Mouse (Mus musculus) stomach, postnatal 0 days (tissue): Measurements from ENCODE around the gene Scaper. TPM values are rescaled to one million over a fixed set of nuclear protein-coding genes. Genes with fewer than 3 reads are reported as not detected.
A peak's percentile ranks its signal among the peaks of the same experiment; 100 is the strongest.

ENCODE experiments used
- ATAC-seq: fragments of 200-750 bp; cut with Nextera tagmentation; 2 replicates; pipeline ENCODE4 v1.8.0; 2017; ENCODE audit not compliant: low FRiP score, low TSS enrichment
- DNase-seq: peaks from one replicate; pipeline ENCODE4 v3.0.0-alpha.2; 2016; ENCODE audit warnings: low spot score
- H3K27ac ChIP-seq: fragments of 300-500 bp; sonication (generic); replicated peaks from 2 replicates; pipeline ENCODE4 v1.5.1; 2014; ENCODE audit warnings: mild to moderate bottlenecking, control low read depth
- H3K27me3 ChIP-seq: fragments of 300-500 bp; sonication (generic); 2 replicates; pipeline ENCODE4 v1.6.1; 2014; ENCODE audit warnings: low read length; ENCODE audit not compliant: control insufficient read depth, insufficient read depth
- H3K36me3 ChIP-seq: fragments of 300-500 bp; sonication (generic); 2 replicates; pipeline ENCODE4 v1.6.1; 2014; ENCODE audit warnings: low read length, mixed read lengths; ENCODE audit not compliant: control insufficient read depth, insufficient read depth
- H3K4me1 ChIP-seq: fragments of 300-500 bp; sonication (generic); replicated peaks from 2 replicates; pipeline ENCODE4 v1.6.1; 2014; ENCODE audit warnings: antibody characterized with exemption; ENCODE audit not compliant: control insufficient read depth, insufficient read depth
- H3K4me2 ChIP-seq: fragments of 300-500 bp; sonication (generic); replicated peaks from 2 replicates; pipeline ENCODE4 v1.6.1; 2014; ENCODE audit warnings: low read depth, mild to moderate bottlenecking, control low read depth, moderate library complexity
- H3K4me3 ChIP-seq: fragments of 300-500 bp; sonication (generic); 2 replicates; pipeline ENCODE4 v1.5.1; 2014; ENCODE audit warnings: low read depth, low read length, control low read depth
- H3K9ac ChIP-seq: fragments of 300-500 bp; sonication (generic); 2 replicates; pipeline ENCODE4 v1.6.1; 2014; ENCODE audit warnings: mild to moderate bottlenecking, low read length, control low read depth, mixed read lengths
- H3K9me3 ChIP-seq: fragments of 300-500 bp; sonication (generic); 2 replicates; pipeline ENCODE4 v1.6.1; 2016; ENCODE audit warnings: low read length; ENCODE audit not compliant: control insufficient read depth
- CTCF ChIP-seq: IDR thresholded peaks from 2 replicates; pipeline ENCODE4 v1.5.1; 2016; ENCODE audit warnings: antibody characterized with exemption, low read depth, mild to moderate bottlenecking, moderate library complexity
- EP300 ChIP-seq: optimal IDR thresholded peaks from 2 replicates; pipeline ENCODE3; 2016; ENCODE audit warnings: antibody characterized with exemption
- WGBS: fragments of 180-500 bp; shearing (Covaris S2); extraction: QIAGEN DNeasy Blood & Tissue Kit; methylation state at CpG from one replicate; pipeline ENCODE4 v1.1.7; 2014; 5-methylcytosine and 5-hydroxymethylcytosine counted together
- polyA plus RNA-seq: library from polyadenylated mRNA; unstranded; fragments of >200 nt; fragmentation: Nextera tagmentation; extraction: Ambion mirVana; gene quantifications from 2 replicates; pipeline ENCODE4 v1.2.1, GENCODE M21; 2015

Gene Scaper
- polyA plus RNA-seq, 1 experiment from 2014 or later, result 5.9 TPM

DNA sequence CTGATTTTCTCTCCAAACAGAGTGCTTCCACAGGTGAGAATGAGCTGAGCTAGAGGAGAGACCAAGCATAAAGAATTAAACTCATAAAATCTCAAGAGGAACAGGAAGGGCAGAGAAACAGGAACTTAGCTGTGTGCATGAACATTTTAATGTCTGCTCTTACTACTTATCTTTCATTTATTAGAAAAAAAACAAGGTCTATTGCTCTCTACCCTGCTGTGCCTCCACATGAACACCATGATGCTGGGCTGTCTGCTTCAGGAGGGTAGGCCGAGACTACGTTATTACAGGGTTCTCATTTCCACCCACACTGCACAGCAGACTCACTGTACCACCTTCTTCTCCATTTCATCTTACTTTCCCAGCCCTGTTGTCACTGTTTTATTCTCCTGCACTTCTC is 291.5 kb downstream of the Scaper start:
- Histone ChIP-seq H3K36me3 (no peaks in the 10 kb centered on the region), H3K9me3 (no peaks in the 10 kb centered on the region), H3K9ac (no peak overlapping the region), H3K27me3 (no peaks in the 10 kb centered on the region), H3K27ac (no peak overlapping the region), H3K4me2 (no peak overlapping the region), H3K4me1 (no peaks in the 10 kb centered on the region), H3K4me3 (no peak overlapping the region)
- TF ChIP-seq EP300 (no peak), CTCF (no peak)
- 77% methylated on average over 2 of the region's 2 CpGs for WGBS
- ATAC-seq, result no peak
- DNase-seq, result no peak

DNA sequence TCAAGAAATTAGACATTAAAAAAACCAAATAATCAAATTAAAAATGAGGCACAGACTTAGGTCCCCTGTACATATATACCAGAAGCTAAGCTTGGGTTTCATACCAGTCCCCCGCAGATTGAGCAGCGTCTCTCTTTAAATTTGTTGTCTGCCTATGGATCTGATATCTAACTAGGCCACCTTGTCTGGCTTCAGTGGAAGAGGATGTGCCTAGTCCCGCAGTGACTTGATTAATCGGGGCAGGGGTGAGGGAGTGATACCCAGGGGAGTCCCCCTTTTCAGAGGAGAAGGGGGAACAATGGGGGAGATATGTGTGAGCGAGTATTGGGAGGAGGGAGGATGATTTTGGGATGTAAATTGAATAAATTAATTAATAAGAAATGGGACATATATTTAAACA is 310.9 kb downstream of the Scaper start:
- ATAC-seq, result no peak
- Histone ChIP-seq H3K9ac (no peak overlapping the region), H3K36me3 (no peaks in the 10 kb centered on the region), H3K4me3 (no peak overlapping the region), H3K27ac (no peak overlapping the region), H3K27me3 (no peaks in the 10 kb centered on the region), H3K4me1 (no peaks in the 10 kb centered on the region), H3K9me3 (no peaks in the 10 kb centered on the region), H3K4me2 (no peak overlapping the region)
- 81% methylated on average over 5 of the region's 5 CpGs for WGBS
- TF ChIP-seq CTCF (no peak), EP300 (no peak)
- no peak for DNase-seq

DNA sequence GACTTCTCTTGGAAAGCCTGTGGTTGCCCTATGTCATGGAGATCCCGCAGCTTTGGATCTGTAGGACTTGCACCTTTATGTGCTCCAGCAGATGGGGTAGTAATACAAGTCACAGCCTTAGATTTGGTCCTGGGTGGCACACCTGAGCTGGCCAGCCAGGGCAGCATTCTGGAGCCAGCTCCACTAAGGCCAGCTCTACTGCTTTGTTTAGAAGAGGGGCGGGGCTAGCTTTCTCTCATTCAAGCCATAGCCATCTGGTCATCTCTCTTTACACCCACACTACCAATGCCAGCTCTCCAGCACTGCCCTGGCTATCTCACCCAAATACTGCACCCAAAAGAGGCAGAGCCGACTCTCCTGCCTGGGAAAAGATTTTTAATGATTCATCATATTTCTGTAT is 323.2 kb downstream of the Scaper start:
- no peaks in the 10 kb centered on the region for H3K4me1 ChIP-seq
- no peaks in the 10 kb centered on the region for H3K27me3 ChIP-seq
- 76% methylated on average over 3 of the region's 3 CpGs for WGBS
- no peaks in the 10 kb centered on the region for H3K9me3 ChIP-seq
- no peak overlapping the region for H3K4me2 ChIP-seq
- peak; percentile 17 for DNase-seq
- H3K36me3 ChIP-seq, result no peaks in the 10 kb centered on the region
- TF ChIP-seq CTCF (no peak), EP300 (no peak)
- no peak overlapping the region for H3K27ac ChIP-seq
- no peak overlapping the region for H3K9ac ChIP-seq
- no peak overlapping the region for H3K4me3 ChIP-seq
- ATAC-seq, result no peak

GRCm38 (mm10) chr9:55609751-55610150 is 328.2 kb downstream of the Scaper start:
- H3K9ac ChIP-seq, result no peak overlapping the region
- no peaks in the 10 kb centered on the region for H3K36me3 ChIP-seq
- no peak overlapping the region for H3K4me3 ChIP-seq
- 58% methylated on average over 4 of the region's 4 CpGs for WGBS
- DNase-seq (no peak), ATAC-seq (no peak)
- no peaks in the 10 kb centered on the region for H3K27me3 ChIP-seq
- no peaks in the 10 kb centered on the region for H3K9me3 ChIP-seq
- no peaks in the 10 kb centered on the region for H3K4me1 ChIP-seq
- H3K4me2 ChIP-seq, result no peak overlapping the region
- no peak overlapping the region for H3K27ac ChIP-seq
- no peak for TF ChIP-seq CTCF
- TF ChIP-seq EP300, result no peak

- Histone ChIP-seq H3K4me2 (no peak overlapping the region), H3K9me3 (no peaks in the 10 kb centered on the region), H3K27me3 (no peaks in the 10 kb centered on the region), H3K9ac (no peak overlapping the region), H3K36me3 (no peaks in the 10 kb centered on the region), H3K4me1 (no peaks in the 10 kb centered on the region), H3K27ac (no peak overlapping the region), H3K4me3 (no peak overlapping the region)
- TF ChIP-seq EP300, result no peak
- no peak for TF ChIP-seq CTCF
- WGBS, result 28% methylated on average over 7 of the region's 7 CpGs
- no peak for DNase-seq
- no peak for ATAC-seq
Measured at GRCm38 (mm10) chr9:55608701-55609531, 329.0 kb downstream of the Scaper start.

DNA sequence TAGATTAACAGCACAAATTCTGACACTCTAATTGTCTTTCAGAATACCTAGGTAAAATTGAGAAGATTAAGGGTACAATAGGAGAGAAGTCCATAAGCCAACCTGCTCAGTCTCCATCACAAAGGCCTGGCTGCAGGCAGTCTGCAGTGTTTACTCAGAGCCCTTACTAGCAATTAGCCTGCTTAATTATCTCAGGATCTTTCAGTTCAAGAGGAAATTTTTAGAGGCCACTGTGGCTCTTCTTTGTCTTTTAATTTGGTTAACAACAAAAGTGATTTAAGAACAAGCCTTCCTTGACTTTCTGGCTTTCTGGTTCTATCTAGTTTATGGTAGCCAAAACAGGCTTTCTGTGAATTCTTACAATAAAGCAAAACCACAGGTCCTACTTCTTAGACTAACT is 339.3 kb downstream of the Scaper start:
- no peak overlapping the region for H3K4me3 ChIP-seq
- H3K9ac ChIP-seq, result no peak overlapping the region
- no peak overlapping the region for H3K4me2 ChIP-seq
- TF ChIP-seq CTCF (no peak), EP300 (no peak)
- no peak overlapping the region for H3K27ac ChIP-seq
- no peaks in the 10 kb centered on the region for H3K4me1 ChIP-seq
- H3K9me3 ChIP-seq, result no peaks in the 10 kb centered on the region
- H3K36me3 ChIP-seq, result no peaks in the 10 kb centered on the region
- no peak for ATAC-seq
- no peak for DNase-seq
- no peaks in the 10 kb centered on the region for H3K27me3 ChIP-seq
